Mouse (Mus musculus): ENCODE measurements around the gene Igbp1b. TPM values are rescaled to one million over a fixed set of nuclear protein-coding genes. Genes with fewer than 3 reads are reported as not detected.

The Igbp1b gene
- total RNA-seq (2015; ENCODE audit: low replicate concordance) (not detected in 2 replicates), total RNA-seq (2017; ENCODE audit: low replicate concordance) (not detected in 2 replicates)

GRCm38 (mm10) chr6:138658516-138658915 is at the start of gene Igbp1b:
Gene Igbp1b (minus strand): TSS chr6:138658544.
- ATAC-seq (replicated peaks; ENCODE audit: low FRiP score, poor library complexity, severe bottlenecking), result no peak

GRCm38 (mm10) chr6:138682959-138683358 is 24.6 kb upstream of the Igbp1b start:
- no peak for ATAC-seq (replicated peaks; ENCODE audit: low FRiP score, poor library complexity, severe bottlenecking)

- ATAC-seq (replicated peaks; ENCODE audit: low FRiP score, poor library complexity, severe bottlenecking), result no peak
Measured at GRCm38 (mm10) chr6:138672704-138673141, 14.4 kb upstream of the Igbp1b start.

GRCm38 (mm10) chr6:138665416-138665815 is 7.1 kb upstream of the Igbp1b start:
- ATAC-seq (replicated peaks; ENCODE audit: low FRiP score, poor library complexity, severe bottlenecking), result no peak

GRCm38 (mm10) chr6:138645604-138646003 is 12.7 kb downstream of the Igbp1b start:
- ATAC-seq (replicated peaks; ENCODE audit: low FRiP score, poor library complexity, severe bottlenecking), result no peak

GRCm38 (mm10) chr6:138639351-138639750 is 19.0 kb downstream of the Igbp1b start:
- ATAC-seq (replicated peaks; ENCODE audit: low FRiP score, poor library complexity, severe bottlenecking), result no peak

GRCm38 (mm10) chr6:138620786-138621185 is 37.6 kb downstream of the Igbp1b start:
- no peak for ATAC-seq (replicated peaks; ENCODE audit: low FRiP score, poor library complexity, severe bottlenecking)

- ATAC-seq (replicated peaks; ENCODE audit: low FRiP score, poor library complexity, severe bottlenecking), result no peak
Measured at GRCm38 (mm10) chr6:138618396-138618795, 39.9 kb downstream of the Igbp1b start.

Other genes with a start within 250 kb of the Igbp1b start
- not detected in 2 replicates for gene Lmo3, start 76.6 kb downstream of the Igbp1b start, total RNA-seq (2015; ENCODE audit: low replicate concordance)
- gene Lmo3, start 76.6 kb downstream of the Igbp1b start, total RNA-seq (2017; ENCODE audit: low replicate concordance), result not detected in 2 replicates

Measured in erythroid progenitor cell, adult 5-6 weeks (primary cell).